Mouse (Mus musculus) ES-Bruce4 (cell line): Measurements from ENCODE around the gene Aspg.

Source experiments
- CTCF ChIP-seq: IDR thresholded peaks from one replicate; pipeline ENCODE4 v1.8.1; 2011; ENCODE audit warnings: low read depth, low read length
- EP300 ChIP-seq: IDR thresholded peaks from 2 replicates; pipeline ENCODE4 v1.6.1; 2011; ENCODE audit warnings: low read depth, low read length; ENCODE audit not compliant: insufficient read depth
- POLR2A ChIP-seq: IDR thresholded peaks from one replicate; pipeline ENCODE4 v1.8.1; 2011; ENCODE audit warnings: low read length; ENCODE audit not compliant: insufficient read depth

DNA sequence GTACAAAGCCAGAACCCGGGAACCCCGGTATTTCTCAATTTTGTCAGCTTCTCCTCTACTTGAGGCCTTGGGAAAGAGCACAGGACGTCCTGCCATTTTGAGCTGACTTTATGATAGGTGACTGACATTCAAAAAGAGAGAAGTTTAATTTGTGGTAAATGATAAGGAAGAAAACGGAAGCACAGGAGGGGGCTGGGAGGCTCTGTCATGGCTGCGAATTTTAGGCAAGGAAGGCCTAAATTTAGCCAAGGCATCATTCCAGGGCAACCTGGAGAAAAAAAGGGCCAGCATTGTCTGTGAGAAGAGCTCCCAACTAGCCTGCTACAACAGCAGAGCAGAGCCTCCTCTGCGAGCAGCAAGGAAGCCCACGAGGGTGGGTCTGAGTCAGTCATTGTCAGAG lies 34.3 kb downstream of the Aspg start:
- TF ChIP-seq EP300 (no peak), POLR2A (no peak), CTCF (no peak)
